Mouse (Mus musculus) heart, adult 9 months (tissue): ENCODE data around the gene Sema3c.

Experiments used
- DNase-seq, 2 experiments: peaks; one replicate each; pipeline ENCODE4 v3.0.0; 2022; ENCODE audit warnings: low spot score in 2 of 2

Sema3c gene

GRCm38 (mm10) chr5:17776571-17776970 is 202.5 kb downstream of the Sema3c start:
- DNase-seq, result no peak
